Mouse (Mus musculus): ENCODE data around the gene Tmem239. TPM values are rescaled to one million over a fixed set of nuclear protein-coding genes. Genes with fewer than 3 reads are reported as not detected.

Tmem239 gene
- total and polyA plus RNA-seq, 3 experiments = not detected

- H3K9me3 ChIP-seq (replicated peaks) = no peaks in the 10 kb centered on the region
- no peak for DNase-seq (ENCODE audit: low spot score)
- ATAC-seq (ENCODE audit: extremely low read depth, insufficient number of reproducible peaks, low FRiP score, poor library complexity, severe bottlenecking) = no peak
- TF ChIP-seq TAL1 (conservative IDR thresholded peaks at IDR 0.05; ENCODE audit: low read depth, low read length) (no peak), POLR2AphosphoS5 (IDR thresholded peaks at IDR 0.05; ENCODE audit: insufficient replicate concordance, low read depth, low read length) (no peak), CTCF (IDR thresholded peaks at IDR 0.05; ENCODE audit: low read depth, low read length) (no peak), GATA1 (IDR thresholded peaks at IDR 0.05; ENCODE audit: borderline replicate concordance, low read length) (no peak), GATA2 (IDR thresholded peaks at IDR 0.05; ENCODE audit: borderline replicate concordance, low read depth, low read length) (no peak)
- peaks cover 33% of the 10 kb centered on the region for H3K27me3 ChIP-seq (ENCODE audit: insufficient read depth, low read length)
- no peak within 1 kb of the TSS for H3K4me3 ChIP-seq (ENCODE audit: low read depth, low read length)
- no peaks in the 10 kb centered on the region for H3K4me1 ChIP-seq (ENCODE audit: insufficient read depth, low read depth, low read length)
- H3K36me3 ChIP-seq (replicated peaks) = no peaks in the 10 kb centered on the region
These were observed 1.3 kb upstream of the Tmem239 start, which contains the start of the genes Gm28372 and 1700020A23Rik for GRCm38 (mm10) chr2:130404939-130405338. Gm28372 (plus strand) TSS chr2:130405239. 1700020A23Rik (plus strand) TSS chr2:130405259.

GRCm38 (mm10) chr2:130408194-130408593 lies 1.9 kb downstream of the Tmem239 start:
- Histone ChIP-seq H3K4me3 (ENCODE audit: low read depth, low read length) (no peak overlapping the region), H3K36me3 (replicated peaks) (no peaks in the 10 kb centered on the region), H3K4me1 (ENCODE audit: insufficient read depth, low read depth, low read length) (peaks cover 9% of the 10 kb centered on the region), H3K27me3 (ENCODE audit: insufficient read depth, low read length) (peaks cover 25% of the 10 kb centered on the region), H3K9me3 (replicated peaks) (no peaks in the 10 kb centered on the region)
- TF ChIP-seq GATA1 (IDR thresholded peaks at IDR 0.05; ENCODE audit: borderline replicate concordance, low read length) (no peak), GATA2 (IDR thresholded peaks at IDR 0.05; ENCODE audit: borderline replicate concordance, low read depth, low read length) (no peak), TAL1 (conservative IDR thresholded peaks at IDR 0.05; ENCODE audit: low read depth, low read length) (no peak)
- DNase-seq (ENCODE audit: low spot score) (no peak), ATAC-seq (ENCODE audit: extremely low read depth, insufficient number of reproducible peaks, low FRiP score, poor library complexity, severe bottlenecking) (no peak)

GRCm38 (mm10) chr2:130411558-130412495 lies 5.5 kb downstream of the Tmem239 start:
- Histone ChIP-seq H3K9me3 (replicated peaks) (no peaks in the 10 kb centered on the region), H3K4me3 (ENCODE audit: low read depth, low read length) (no peak overlapping the region), H3K36me3 (replicated peaks) (peaks cover 6% of the 10 kb centered on the region), H3K4me1 (ENCODE audit: insufficient read depth, low read depth, low read length) (peaks cover 9% of the 10 kb centered on the region), H3K27me3 (ENCODE audit: insufficient read depth, low read length) (peaks cover 14% of the 10 kb centered on the region)
- peak; percentile 65 for DNase-seq (ENCODE audit: low spot score)
- TF ChIP-seq TAL1 (conservative IDR thresholded peaks at IDR 0.05; ENCODE audit: low read depth, low read length) (no peak), CTCF (IDR thresholded peaks at IDR 0.05; ENCODE audit: low read depth, low read length) (peak; percentile 93), POLR2AphosphoS5 (IDR thresholded peaks at IDR 0.05; ENCODE audit: insufficient replicate concordance, low read depth, low read length) (no peak), GATA1 (IDR thresholded peaks at IDR 0.05; ENCODE audit: borderline replicate concordance, low read length) (no peak), GATA2 (IDR thresholded peaks at IDR 0.05; ENCODE audit: borderline replicate concordance, low read depth, low read length) (no peak)
- ATAC-seq (ENCODE audit: extremely low read depth, insufficient number of reproducible peaks, low FRiP score, poor library complexity, severe bottlenecking) = no peak

- Histone ChIP-seq H3K9me3 (replicated peaks) (no peaks in the 10 kb centered on the region), H3K4me3 (ENCODE audit: low read depth, low read length) (no peak overlapping the region), H3K4me1 (ENCODE audit: insufficient read depth, low read depth, low read length) (peaks cover 9% of the 10 kb centered on the region), H3K27me3 (ENCODE audit: insufficient read depth, low read length) (peaks cover 9% of the 10 kb centered on the region), H3K36me3 (replicated peaks) (peaks cover 10% of the 10 kb centered on the region)
- ATAC-seq (ENCODE audit: extremely low read depth, insufficient number of reproducible peaks, low FRiP score, poor library complexity, severe bottlenecking) (no peak), DNase-seq (ENCODE audit: low spot score) (no peak)
- TF ChIP-seq CTCF (IDR thresholded peaks at IDR 0.05; ENCODE audit: low read depth, low read length) (no peak), TAL1 (conservative IDR thresholded peaks at IDR 0.05; ENCODE audit: low read depth, low read length) (no peak), POLR2AphosphoS5 (IDR thresholded peaks at IDR 0.05; ENCODE audit: insufficient replicate concordance, low read depth, low read length) (no peak), GATA1 (IDR thresholded peaks at IDR 0.05; ENCODE audit: borderline replicate concordance, low read length) (no peak), GATA2 (IDR thresholded peaks at IDR 0.05; ENCODE audit: borderline replicate concordance, low read depth, low read length) (no peak)
These were observed 6.5 kb downstream of the Tmem239 start for GRCm38 (mm10) chr2:130412775-130413174.

- H3K4me1 ChIP-seq (ENCODE audit: insufficient read depth, low read depth, low read length) = peaks cover 9% of the 10 kb centered on the region
- no peaks in the 10 kb centered on the region for H3K9me3 ChIP-seq (replicated peaks)
- no peak overlapping the region for H3K4me3 ChIP-seq (ENCODE audit: low read depth, low read length)
- H3K27me3 ChIP-seq (ENCODE audit: insufficient read depth, low read length) = peaks cover 5% of the 10 kb centered on the region
- peaks cover 22% of the 10 kb centered on the region for H3K36me3 ChIP-seq (replicated peaks)
- TF ChIP-seq GATA1 (IDR thresholded peaks at IDR 0.05; ENCODE audit: borderline replicate concordance, low read length) (no peak), CTCF (IDR thresholded peaks at IDR 0.05; ENCODE audit: low read depth, low read length) (no peak), POLR2AphosphoS5 (IDR thresholded peaks at IDR 0.05; ENCODE audit: insufficient replicate concordance, low read depth, low read length) (no peak), TAL1 (conservative IDR thresholded peaks at IDR 0.05; ENCODE audit: low read depth, low read length) (no peak), GATA2 (IDR thresholded peaks at IDR 0.05; ENCODE audit: borderline replicate concordance, low read depth, low read length) (no peak)
- ATAC-seq (ENCODE audit: extremely low read depth, insufficient number of reproducible peaks, low FRiP score, poor library complexity, severe bottlenecking) (no peak), DNase-seq (ENCODE audit: low spot score) (no peak)
These were observed 8.0 kb downstream of the Tmem239 start for GRCm38 (mm10) chr2:130414094-130414856.
